Mouse (Mus musculus) kidney, embryonic 15.5 days (tissue): ENCODE data around the gene Rad50. TPM values are rescaled to one million over a fixed set of nuclear protein-coding genes. Genes with fewer than 3 reads are reported as not detected.

ENCODE experiments used
- ATAC-seq: fragments of 200-750 bp; cut with Nextera tagmentation; replicated peaks from 2 replicates; pipeline ENCODE4 v1.8.0; 2017; ENCODE audit warnings: moderate TSS enrichment; ENCODE audit not compliant: low FRiP score
- H3K27ac ChIP-seq: fragments of 300-500 bp; sonication (generic); 2 replicates; pipeline ENCODE4 v1.5.1; 2015; ENCODE audit warnings: mild to moderate bottlenecking, inconsistent platforms
- H3K27me3 ChIP-seq: fragments of 300-500 bp; sonication (generic); 2 replicates; pipeline ENCODE4 v1.6.1; 2015; ENCODE audit warnings: inconsistent platforms
- H3K36me3 ChIP-seq: fragments of 300-500 bp; sonication (generic); 2 replicates; pipeline ENCODE4 v1.6.1; 2015; ENCODE audit warnings: inconsistent platforms
- H3K4me1 ChIP-seq: fragments of 300-500 bp; sonication (generic); 2 replicates; pipeline ENCODE4 v1.6.1; 2015; ENCODE audit warnings: inconsistent platforms
- H3K4me2 ChIP-seq: fragments of 300-500 bp; sonication (generic); 2 replicates; pipeline ENCODE4 v1.6.1; 2015; ENCODE audit warnings: moderate library complexity, mild to moderate bottlenecking, inconsistent platforms
- H3K4me3 ChIP-seq: fragments of 300-500 bp; sonication (generic); replicated peaks from 2 replicates; pipeline ENCODE4 v1.5.1; 2015; ENCODE audit warnings: mild to moderate bottlenecking, inconsistent platforms
- H3K9ac ChIP-seq: fragments of 300-500 bp; sonication (generic); 2 replicates; pipeline ENCODE4 v1.6.1; 2015; ENCODE audit warnings: mild to moderate bottlenecking, inconsistent platforms
- H3K9me3 ChIP-seq: fragments of 300-500 bp; sonication (generic); replicated peaks from 2 replicates; pipeline ENCODE4 v1.6.1; 2016; ENCODE audit warnings: inconsistent platforms
- WGBS: fragments of 180-500 bp; shearing (Covaris S2); methylation state at CpG from one replicate; pipeline ENCODE4 v1.1.7; 2015; ENCODE audit warnings: mixed read lengths; 5-methylcytosine and 5-hydroxymethylcytosine counted together
- polyA plus RNA-seq: library from polyadenylated mRNA; unstranded; fragments of >200 nt; fragmentation: Nextera tagmentation; extraction: Ambion mirVana; gene quantifications from 2 replicates; pipeline ENCODE4 v1.2.1, GENCODE M21; 2015

The Rad50 gene
- polyA plus RNA-seq, 1 experiment from 2014 or later = 27.2 TPM

- no peak overlapping the region for H3K9ac ChIP-seq
- ATAC-seq = no peak
- H3K27ac ChIP-seq = no peak overlapping the region
- no peaks in the 10 kb centered on the region for H3K9me3 ChIP-seq
- no peaks in the 10 kb centered on the region for H3K27me3 ChIP-seq
- no peak overlapping the region for H3K4me3 ChIP-seq
- H3K36me3 ChIP-seq = no peaks in the 10 kb centered on the region
- no peaks in the 10 kb centered on the region for H3K4me1 ChIP-seq
- H3K4me2 ChIP-seq = no peak overlapping the region
- 63% methylated on average over 6 of the region's 6 CpGs for WGBS
Observed at GRCm38 (mm10) chr11:53615172-53615571, 91.9 kb downstream of the Rad50 start.

- no peak overlapping the region for H3K4me3 ChIP-seq
- no peak for ATAC-seq
- 82% methylated on average over 3 of the region's 3 CpGs for WGBS
- no peaks in the 10 kb centered on the region for H3K9me3 ChIP-seq
- no peaks in the 10 kb centered on the region for H3K27me3 ChIP-seq
- 0 out of 2 replicates have a peak, but pooled peaks cover 6% of the 10 kb centered on the region for H3K4me1 ChIP-seq
- no peak overlapping the region for H3K9ac ChIP-seq
- no peaks in the 10 kb centered on the region for H3K36me3 ChIP-seq
- no peak overlapping the region for H3K27ac ChIP-seq
- no peak overlapping the region for H3K4me2 ChIP-seq
Observed at GRCm38 (mm10) chr11:53609672-53610071, 97.4 kb downstream of the Rad50 start.

DNA sequence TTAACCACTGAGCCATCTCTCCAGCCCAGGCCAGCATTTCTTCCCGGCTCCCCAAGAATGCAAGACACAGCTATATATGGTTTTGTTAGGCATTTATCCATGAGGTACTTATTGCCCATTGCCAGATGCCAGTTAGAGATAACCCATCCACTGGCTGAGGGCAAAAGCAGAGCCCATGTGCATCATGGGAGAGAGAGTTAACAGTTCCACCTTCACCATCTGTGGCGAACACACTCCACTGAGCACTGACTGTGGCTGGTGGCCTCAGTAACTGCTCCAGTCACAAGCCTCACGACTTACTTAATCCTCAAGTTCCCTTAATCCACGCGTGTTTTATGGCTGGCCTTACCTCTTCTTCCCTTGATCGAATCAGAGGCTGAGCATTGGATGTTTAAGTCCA is 97.9 kb downstream of the Rad50 start:
- Histone ChIP-seq H3K27me3 (no peaks in the 10 kb centered on the region), H3K4me1 (0 out of 2 replicates have a peak, but pooled peaks cover 6% of the 10 kb centered on the region), H3K9me3 (no peaks in the 10 kb centered on the region), H3K4me2 (no peak overlapping the region), H3K27ac (no peak overlapping the region), H3K4me3 (no peak overlapping the region), H3K9ac (no peak overlapping the region), H3K36me3 (no peaks in the 10 kb centered on the region)
- WGBS = 72% methylated on average over 6 of the region's 6 CpGs
- ATAC-seq = no peak

DNA sequence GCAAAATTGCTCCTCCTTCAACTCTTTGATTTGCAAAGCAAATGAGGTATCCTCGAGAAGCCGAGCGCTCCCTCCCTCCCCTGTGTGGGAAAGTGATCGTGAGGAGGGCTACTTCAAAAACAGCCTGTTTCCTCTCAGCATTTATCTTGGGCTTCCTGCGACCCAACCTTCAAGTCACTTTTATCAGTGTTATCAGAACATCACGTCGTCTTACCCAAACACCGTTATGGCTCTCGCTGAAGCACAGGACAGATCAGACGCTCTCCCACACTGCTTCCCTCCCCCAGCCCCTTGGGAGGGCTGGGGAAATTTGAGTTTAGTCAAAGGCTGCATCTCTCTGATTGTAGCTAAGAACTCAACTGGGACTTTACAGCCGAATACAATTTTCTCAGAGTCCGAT is 101.5 kb downstream of the Rad50 start:
- 7% methylated on average over 12 of the region's 12 CpGs for WGBS
- Histone ChIP-seq H3K4me1 (0 out of 2 replicates have a peak, but pooled peaks cover 6% of the 10 kb centered on the region), H3K4me2 (peak overlapping the region; percentile 20), H3K36me3 (peaks cover 13% of the 10 kb centered on the region), H3K9me3 (no peaks in the 10 kb centered on the region), H3K27ac (no peak overlapping the region), H3K27me3 (no peaks in the 10 kb centered on the region), H3K9ac (no peak overlapping the region), H3K4me3 (no peak overlapping the region)
- ATAC-seq = no peak

GRCm38 (mm10) chr11:53604983-53605382 is 102.1 kb downstream of the Rad50 start:
- no peak overlapping the region for H3K4me3 ChIP-seq
- no peak overlapping the region for H3K9ac ChIP-seq
- no peak overlapping the region for H3K27ac ChIP-seq
- WGBS = 93% methylated on average over 3 of the region's 3 CpGs
- H3K9me3 ChIP-seq = no peaks in the 10 kb centered on the region
- H3K4me1 ChIP-seq = 0 out of 2 replicates have a peak, but pooled peaks cover 6% of the 10 kb centered on the region
- H3K36me3 ChIP-seq = peaks cover 17% of the 10 kb centered on the region
- ATAC-seq = no peak
- H3K27me3 ChIP-seq = no peaks in the 10 kb centered on the region
- H3K4me2 ChIP-seq = no peak overlapping the region

Other genes with a start within 250 kb of the Rad50 start
- not detected in 2 replicates for gene Gm9837, start 236.8 kb downstream of the Rad50 start, polyA plus RNA-seq
- not detected in 2 replicates for gene Gm9945, start 227.2 kb downstream of the Rad50 start, polyA plus RNA-seq
- gene Sowaha, start 227.0 kb downstream of the Rad50 start, polyA plus RNA-seq = 0.23 and 0.32 TPM in 2 replicates
- gene Sept8, start 188.1 kb downstream of the Rad50 start, polyA plus RNA-seq = 21.9 and 25.6 TPM in 2 replicates
- 65.6 and 68.6 TPM in 2 replicates for gene Kif3a, start 139.9 kb downstream of the Rad50 start, polyA plus RNA-seq
- gene Il4, start 88.7 kb downstream of the Rad50 start, polyA plus RNA-seq = 1.2 and 1.3 TPM in 2 replicates
- not detected in 2 replicates for gene Il13, start 72.6 kb downstream of the Rad50 start, polyA plus RNA-seq
- not detected in 2 replicates for gene Il5, start 13.5 kb upstream of the Rad50 start, polyA plus RNA-seq
- gene Irf1, start 62.7 kb upstream of the Rad50 start, polyA plus RNA-seq = 12.6 and 15.3 TPM in 2 replicates
- 0.23 TPM in 1 of 2 replicates, not detected in the other for gene Gm17334, start 65.9 kb upstream of the Rad50 start, polyA plus RNA-seq
- gene Gm12216, start 151.9 kb upstream of the Rad50 start, polyA plus RNA-seq = 1.3 and 1.6 TPM in 2 replicates
- 12.6 and 14.1 TPM in 2 replicates for gene Slc22a5, start 184.3 kb upstream of the Rad50 start, polyA plus RNA-seq